Mouse (Mus musculus): Measurements from ENCODE around the gene Epha2.

DNA sequence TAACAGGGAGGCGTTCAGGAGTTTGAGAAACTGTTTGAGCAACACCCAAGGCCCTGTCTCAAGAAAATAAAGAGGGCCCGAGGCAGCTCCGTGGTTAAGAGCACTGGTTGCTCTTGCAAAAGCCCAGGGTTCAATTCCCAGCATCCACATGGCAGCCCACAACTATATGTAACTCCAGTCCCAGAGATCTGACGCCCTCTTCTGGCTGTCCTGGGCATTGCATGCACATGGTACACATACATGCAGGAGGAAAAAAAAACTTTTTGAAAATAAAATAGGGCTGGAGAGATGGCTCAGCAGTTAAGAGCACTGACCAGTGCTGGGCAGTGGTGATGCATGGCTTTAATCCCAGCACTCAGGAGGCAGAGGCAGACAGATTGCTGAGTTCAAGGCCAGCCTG is 32.7 kb upstream of the Epha2 start:
- TF ChIP-seq CTCF (IDR thresholded peaks at IDR 0.05; ENCODE audit: low read depth, low read length) (no peak), POLR2A (IDR thresholded peaks at IDR 0.05; ENCODE audit: extremely low read depth, insufficient read depth, low read length) (no peak)
